Mouse (Mus musculus) adrenal gland, adult 18-20 months (tissue): ENCODE data around the gene Npdc1. TPM values are rescaled to one million over a fixed set of nuclear protein-coding genes. Genes with fewer than 3 reads are reported as not detected.

Source experiments
- microRNA-seq, 2 experiments: library from miRNA; unstranded; fragments of <30 nt; microRNA quantifications; one replicate each; pipeline ENCODE4 v1.2.0; 2021; ENCODE audit warnings: borderline number of aligned reads in 2 of 2
- total RNA-seq, 2 experiments: library from RNA; stranded (reverse); gene quantifications; 1 replicate in 1 of 2; 2 replicates in 1 of 2; pipeline ENCODE4 v1.2.3; 2021

The Npdc1 gene
- total RNA-seq, 2 experiments from 2014 or later, result 125 to 161 TPM

Small RNA genes within 50 kb of the gene (microRNA-seq; reads per million reads assigned to microRNA genes)
- 0.47 to 2.4 reads per million in 2 experiments for gene Mir3087

Other genes starting within 250 kb of the Npdc1 start
- 1 to 10 TPM; 2.3 to 3.5 TPM for gene Nrarp, start 218.6 kb upstream of the Npdc1 start, total RNA-seq
- 10 to 100 TPM; 11.6 to 19.5 TPM for gene Tor4a, start 202.5 kb upstream of the Npdc1 start, total RNA-seq
- 10 to 100 TPM; 48.8 to 49.5 TPM for gene Nelfb, start 187.9 kb upstream of the Npdc1 start, total RNA-seq
- not detected for gene Stpg3, start 184.7 kb upstream of the Npdc1 start, total RNA-seq
- gene Fam166a, start 180.6 kb upstream of the Npdc1 start, total RNA-seq, result not detected
- 100 to 1,000 TPM; 284 to 287 TPM for gene Tubb4b, start 174.6 kb upstream of the Npdc1 start, total RNA-seq
- not detected for gene Slc34a3, start 165.0 kb upstream of the Npdc1 start, total RNA-seq
- not detected for gene Rnf224, start 162.6 kb upstream of the Npdc1 start, total RNA-seq
- 1 to 10 TPM; 7.9 to 8.3 TPM for gene Rnf208, start 157.1 kb upstream of the Npdc1 start, total RNA-seq
- gene Cysrt1, start 156.9 kb upstream of the Npdc1 start, total RNA-seq, result not detected
- 1 to 10 TPM; 2.2 to 5.7 TPM for gene AL732309.1, start 152.5 kb upstream of the Npdc1 start, total RNA-seq
- gene Tmem203, start 143.9 kb upstream of the Npdc1 start, total RNA-seq, result 10 to 100 TPM; 19.5 to 24.4 TPM
- 1 to 10 TPM; 8.2 to 9.4 TPM for gene Tprn, start 136.7 kb upstream of the Npdc1 start, total RNA-seq
- gene Ssna1, start 126.9 kb upstream of the Npdc1 start, total RNA-seq, result 10 to 100 TPM; 37.2 to 40.1 TPM
- 10 to 100 TPM; 75.5 to 82.4 TPM for gene Anapc2, start 126.9 kb upstream of the Npdc1 start, total RNA-seq
- gene Tmem210, start 111.2 kb upstream of the Npdc1 start, total RNA-seq, result not detected
- not detected for gene Lrrc26, start 109.4 kb upstream of the Npdc1 start, total RNA-seq
- 10 to 100 TPM; 10.0 to 10.5 TPM for gene Grin1, start 80.2 kb upstream of the Npdc1 start, total RNA-seq
- gene Man1b1, start 67.0 kb upstream of the Npdc1 start, total RNA-seq, result 10 to 100 TPM; 59.0 to 63.2 TPM
- 10 to 100 TPM; 32.3 to 42.0 TPM for gene Dpp7, start 43.0 kb upstream of the Npdc1 start, total RNA-seq
- gene Uap1l1, start 33.7 kb upstream of the Npdc1 start, total RNA-seq, result 10 to 100 TPM; 18.8 to 20.9 TPM
- not detected for gene Sapcd2, start 27.0 kb upstream of the Npdc1 start, total RNA-seq
- 1 to 10 TPM; 3.2 to 8.3 TPM for gene Entpd2, start 3.5 kb upstream of the Npdc1 start, total RNA-seq
- under 1 TPM; 0.13 to 0.35 TPM for gene Fut7, start 23.9 kb downstream of the Npdc1 start, total RNA-seq
- 10 to 100 TPM; 36.9 to 48.5 TPM for gene Abca2, start 29.4 kb downstream of the Npdc1 start, total RNA-seq
- 1 to 10 TPM in 1 of 2 experiments, under 1 TPM in 1; 0.53 to 1.1 TPM for gene Clic3, start 57.5 kb downstream of the Npdc1 start, total RNA-seq
- gene Paxx, start 61.7 kb downstream of the Npdc1 start, total RNA-seq, result 10 to 100 TPM; 38.6 to 54.5 TPM
- 1 to 10 TPM; 1.1 to 3.1 TPM for gene Ptgds, start 70.7 kb downstream of the Npdc1 start, total RNA-seq
- not detected for gene Lcn12, start 94.6 kb downstream of the Npdc1 start, total RNA-seq
- 10 to 100 TPM; 92.1 to 94.5 TPM for gene Fbxw5, start 101.4 kb downstream of the Npdc1 start, total RNA-seq
- gene C8g, start 102.4 kb downstream of the Npdc1 start, total RNA-seq, result 1 to 10 TPM; 2.2 to 3.5 TPM
- gene Traf2, start 147.6 kb downstream of the Npdc1 start, total RNA-seq, result 10 to 100 TPM; 32.5 to 32.6 TPM
- gene Edf1, start 158.5 kb downstream of the Npdc1 start, total RNA-seq, result 100 to 1,000 TPM; 302 to 308 TPM
- gene Mamdc4, start 175.5 kb downstream of the Npdc1 start, total RNA-seq, result 1 to 10 TPM; 3.4 to 4.4 TPM
- 10 to 100 TPM; 49.4 to 69.5 TPM for gene Phpt1, start 175.9 kb downstream of the Npdc1 start, total RNA-seq
- gene Ajm1, start 182.4 kb downstream of the Npdc1 start, total RNA-seq, result 1 to 10 TPM; 1.5 to 1.7 TPM
- gene Rabl6, start 209.2 kb downstream of the Npdc1 start, total RNA-seq, result 10 to 100 TPM; 82.3 to 97.5 TPM
- gene Ccdc183, start 218.3 kb downstream of the Npdc1 start, total RNA-seq, result not detected
- gene Tmem141, start 222.7 kb downstream of the Npdc1 start, total RNA-seq, result 10 to 100 TPM; 14.6 to 38.7 TPM
- gene Fcna, start 228.7 kb downstream of the Npdc1 start, total RNA-seq, result 10 to 100 TPM in 1 of 2 experiments, 1 to 10 TPM in 1; 5.3 to 12.3 TPM